Mouse (Mus musculus): ENCODE measurements around the gene Rps9.
"Not testable (repeated sequence)": the region's sequence is repeated elsewhere in the genome, so short reads cannot be mapped to it uniquely, and the experiment has no call there.

The Rps9 gene

GRCm38 (mm10) chr7:3703879-3704441 is at the start of gene Rps9:
Gene Rps9, plus strand, starts transcription at chr7:3703993.
- peak; percentile 97 for DNase-seq

DNA sequence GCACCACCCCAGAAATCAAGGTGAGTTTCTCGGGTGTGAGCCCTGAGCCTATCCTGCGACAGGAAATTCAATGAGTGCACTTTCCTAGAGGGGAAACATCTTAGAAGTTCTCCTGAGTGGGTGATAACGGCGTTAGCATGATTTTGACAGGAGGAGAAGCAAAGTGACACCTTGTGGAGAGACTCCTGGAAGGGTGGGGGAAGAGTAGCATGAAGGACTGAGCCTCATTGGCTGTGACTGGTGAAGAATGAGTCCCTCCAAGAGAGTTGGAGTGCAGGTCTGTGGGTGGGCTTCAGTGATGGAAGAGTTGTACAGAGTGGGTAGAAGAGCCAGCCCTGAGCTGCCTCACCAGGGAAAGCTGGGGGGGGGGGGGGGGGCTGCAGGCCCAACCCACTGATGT is 46.8 kb upstream of the Rps9 start:
- DNase-seq, result no peak

- DNase-seq, result no peak
Measured at GRCm38 (mm10) chr7:3658578-3658977, 45.2 kb upstream of the Rps9 start.

DNA sequence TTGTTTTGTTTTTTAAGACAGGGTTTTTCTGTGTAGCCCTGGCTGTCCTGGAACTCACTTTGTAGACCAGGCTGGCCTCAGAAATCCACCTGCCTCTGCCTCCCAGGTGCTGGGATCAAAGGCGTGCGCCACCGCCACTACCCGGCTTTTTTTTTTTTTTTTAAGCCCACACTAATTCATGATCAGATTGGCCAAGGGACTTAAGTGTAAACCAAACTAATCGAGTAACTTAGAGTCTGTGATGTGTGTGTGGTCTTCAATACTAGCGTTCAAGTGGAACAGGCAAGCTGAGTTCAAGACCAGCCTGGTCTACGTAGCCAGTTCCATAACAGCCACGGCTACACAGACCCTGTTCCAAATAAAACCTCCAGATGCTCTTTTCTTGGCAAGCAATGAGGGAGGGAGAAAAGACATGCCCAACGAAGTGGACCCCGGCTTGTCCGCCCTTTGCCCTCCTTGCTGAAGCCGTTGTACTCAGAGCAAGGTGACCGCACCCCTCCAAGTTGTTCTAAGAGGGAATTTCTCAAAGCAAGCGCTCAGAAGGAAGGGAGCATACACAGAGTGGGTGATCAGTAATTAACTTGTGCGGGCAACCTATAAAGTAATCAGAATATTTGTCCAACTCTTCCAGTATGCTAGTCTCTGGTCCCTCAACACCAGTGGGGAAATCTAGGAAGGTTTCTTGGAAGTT is 39.1 kb upstream of the Rps9 start:
- no peak for DNase-seq

DNA sequence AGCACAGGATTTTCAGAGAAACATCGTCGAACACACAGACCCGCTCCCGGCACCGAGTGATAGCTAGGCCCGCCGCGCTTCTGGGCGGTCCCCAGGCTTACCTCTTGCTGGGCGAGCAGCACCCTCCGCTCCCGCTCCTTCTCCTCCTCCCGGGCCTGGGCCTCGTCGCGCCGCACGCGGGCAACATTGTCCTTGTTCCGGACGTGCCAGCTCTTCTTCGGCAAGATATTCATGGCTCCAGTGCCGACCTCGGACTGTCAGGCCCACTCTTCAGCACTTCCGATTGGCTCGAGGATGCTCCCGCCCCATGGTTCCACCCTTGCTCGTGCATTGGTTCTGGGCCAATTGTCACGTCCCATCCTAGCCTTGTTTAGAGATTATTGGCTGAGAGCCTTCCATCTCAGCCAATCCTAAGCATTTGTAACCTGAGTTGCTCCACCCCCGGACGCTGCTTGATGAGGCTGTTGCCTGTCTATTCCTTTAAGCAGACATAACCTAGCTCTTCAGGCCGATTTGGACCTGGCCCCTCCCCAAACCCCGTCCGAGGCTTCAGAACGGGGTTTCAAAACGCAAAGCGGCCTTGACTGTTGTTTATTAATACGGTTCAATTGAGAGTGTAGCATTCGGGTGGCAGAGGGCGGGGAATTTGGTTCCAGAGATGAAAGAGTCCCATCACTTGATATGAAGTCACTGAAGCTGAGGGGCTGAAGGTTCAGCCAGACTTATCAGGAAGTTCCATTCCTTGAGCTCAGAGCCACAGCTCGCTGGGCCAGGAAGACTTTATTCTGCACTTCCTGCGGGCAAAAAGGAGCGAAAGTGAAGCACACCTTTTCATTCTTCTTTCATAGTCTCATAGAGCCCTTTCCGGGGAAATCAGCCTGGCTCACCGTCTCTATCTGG is 38.3 kb upstream of the Rps9 start, which contains the start of gene Leng1:
Leng1 (minus strand) TSS at position 626 of the 900 bp plus-strand sequence.
- peak; percentile 98 for DNase-seq

DNA sequence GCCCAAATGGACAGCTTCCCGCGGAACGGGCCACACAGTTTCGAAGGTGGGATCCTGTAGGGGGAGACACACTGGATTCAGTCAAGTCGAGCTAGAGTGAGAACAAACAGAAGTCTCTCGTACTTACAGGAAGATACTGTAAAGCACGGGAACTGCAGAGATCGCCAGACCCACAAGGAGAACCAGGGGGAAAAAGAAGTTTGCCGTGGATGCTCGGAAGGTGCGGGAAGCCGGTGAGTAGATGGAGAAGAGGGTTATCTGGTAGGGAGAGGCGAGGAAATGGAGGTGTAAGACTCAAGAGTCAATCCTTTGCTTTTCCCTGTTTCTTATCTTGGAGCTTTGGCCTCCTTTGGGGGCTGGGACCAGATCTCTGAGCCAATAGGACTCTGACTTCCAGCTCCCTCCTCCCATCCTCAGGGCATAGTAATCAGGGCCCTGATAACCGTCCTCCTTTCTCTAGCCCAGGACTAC is 36.8 kb upstream of the Rps9 start:
- no peak for DNase-seq

DNA sequence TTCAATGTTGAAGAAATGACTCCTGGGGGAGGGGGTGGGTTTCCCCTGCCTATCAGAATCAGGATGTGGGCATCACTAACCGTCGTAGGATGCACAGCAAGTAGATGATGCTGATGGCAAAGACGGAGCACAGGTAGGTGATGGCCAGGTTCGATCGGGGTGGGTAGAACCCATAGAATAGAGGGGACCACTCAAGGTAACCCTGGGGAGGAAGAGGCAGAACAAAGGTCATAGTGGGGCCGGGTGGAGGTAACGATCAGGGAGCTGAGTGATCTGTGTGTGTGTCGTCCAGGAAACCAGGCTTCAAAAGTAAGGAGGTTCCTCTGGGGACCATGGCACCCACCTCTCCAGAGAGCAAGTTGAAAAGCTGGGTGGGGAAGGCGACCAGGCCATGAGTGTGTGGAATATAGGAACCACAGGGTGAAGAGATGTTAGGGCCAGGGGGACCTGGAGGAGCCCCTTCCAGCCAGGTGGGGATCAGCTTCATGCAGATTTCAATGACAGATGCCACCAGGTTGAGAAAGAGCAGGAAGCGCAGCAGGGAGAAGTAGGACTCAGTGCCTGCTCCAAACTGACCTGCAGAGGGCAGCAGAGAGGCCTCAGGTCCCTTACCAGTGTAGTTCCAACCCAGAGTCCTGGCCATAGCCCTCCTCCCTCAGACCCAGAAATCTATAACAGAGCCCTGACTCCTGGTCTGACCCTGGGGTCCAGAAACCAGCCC is 29.1 kb upstream of the Rps9 start:
- DNase-seq, result peak; percentile 78

DNA sequence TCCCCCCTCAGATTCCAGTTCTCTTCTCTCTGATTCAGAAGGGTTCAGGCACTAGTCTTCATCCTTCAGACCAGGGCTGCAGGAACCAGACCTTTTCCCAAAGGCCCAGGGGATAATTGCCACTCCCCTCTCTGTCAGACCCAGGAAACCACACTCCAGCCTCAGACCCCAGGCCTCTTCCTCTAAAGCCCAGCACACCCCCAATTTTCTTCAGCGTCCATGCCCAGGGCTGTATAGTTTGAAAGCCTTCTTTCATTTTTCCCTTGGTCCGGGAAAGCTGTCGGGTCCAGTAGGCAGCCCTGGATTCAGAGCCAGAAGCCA is 28.6 kb upstream of the Rps9 start:
- DNase-seq, result no peak

DNA sequence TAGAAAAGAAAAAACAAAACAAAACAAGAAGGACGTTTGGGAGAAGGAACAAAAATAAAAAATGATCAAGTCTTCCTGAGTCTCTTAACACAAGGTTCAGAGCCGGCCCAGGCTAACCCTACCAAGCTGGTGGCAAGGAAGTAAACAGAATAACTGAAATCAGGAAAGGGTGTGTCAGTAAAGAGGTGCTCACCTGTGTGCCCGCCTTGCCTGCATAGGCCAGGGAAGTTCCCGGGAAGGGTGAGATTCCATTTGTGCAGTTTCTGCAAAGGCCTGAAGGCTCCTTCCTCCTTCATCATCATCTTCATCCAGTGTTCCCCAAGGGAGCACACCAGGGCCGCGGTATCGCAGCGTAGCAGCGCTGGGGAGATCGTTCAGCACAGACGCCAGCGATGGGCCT is 27.4 kb upstream of the Rps9 start:
- DNase-seq, result no peak

GRCm38 (mm10) chr7:3677342-3677741 is 26.5 kb upstream of the Rps9 start, which contains the start of gene Tmc4:
Gene Tmc4, minus strand, starts transcription at chr7:3677553.
- DNase-seq, result no peak

DNA sequence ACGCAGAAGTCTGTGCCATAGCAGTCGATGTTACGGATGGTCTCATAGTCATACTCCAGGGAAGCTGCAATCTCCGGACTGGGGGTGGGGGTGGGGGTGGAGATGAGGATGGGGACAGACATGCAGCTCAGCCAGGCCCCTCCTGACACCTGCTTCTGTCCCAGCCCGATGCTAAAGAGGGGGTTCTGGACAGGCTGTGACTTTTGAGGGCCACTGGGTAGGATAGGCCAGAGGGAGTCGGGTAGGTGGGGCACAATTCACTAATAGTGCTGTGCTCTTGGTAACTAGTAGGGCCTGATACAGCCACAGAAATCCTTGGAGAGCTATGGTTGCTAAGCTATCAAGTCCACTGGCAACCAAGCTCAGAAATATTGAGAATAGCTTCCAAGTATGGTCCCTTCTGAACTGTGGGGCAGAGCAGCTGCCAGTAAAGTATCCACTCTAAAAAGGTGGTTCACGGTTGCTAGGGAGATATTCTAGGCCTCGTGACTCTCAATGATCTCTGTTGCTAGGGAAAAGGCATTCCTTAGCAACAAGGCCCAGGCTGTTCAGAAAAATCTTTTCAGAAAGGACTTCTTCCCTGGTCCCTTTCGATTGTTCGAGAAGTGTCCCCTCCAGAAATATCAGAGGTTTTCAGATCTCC is 19.8 kb upstream of the Rps9 start:
- DNase-seq, result peak; percentile 36

DNA sequence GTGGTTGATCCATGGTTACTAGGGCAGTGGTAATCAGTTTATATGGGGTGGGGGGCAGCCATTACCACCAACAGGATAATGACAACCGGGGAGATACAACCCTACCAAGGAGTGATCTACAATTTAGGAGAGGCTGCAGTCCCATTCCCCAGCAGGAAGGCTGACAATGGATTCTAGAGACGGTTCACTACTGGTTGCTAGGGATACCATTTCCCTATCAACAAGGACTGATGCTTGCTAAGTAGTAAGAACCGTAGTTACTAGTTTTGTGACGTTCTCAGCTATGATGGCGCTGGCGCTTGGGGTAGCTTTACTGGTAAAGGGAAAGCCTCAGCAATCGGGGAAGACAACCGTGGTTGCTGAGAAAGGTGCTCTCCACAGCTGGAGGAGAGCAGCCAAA is 19.1 kb upstream of the Rps9 start:
- no peak for DNase-seq

DNA sequence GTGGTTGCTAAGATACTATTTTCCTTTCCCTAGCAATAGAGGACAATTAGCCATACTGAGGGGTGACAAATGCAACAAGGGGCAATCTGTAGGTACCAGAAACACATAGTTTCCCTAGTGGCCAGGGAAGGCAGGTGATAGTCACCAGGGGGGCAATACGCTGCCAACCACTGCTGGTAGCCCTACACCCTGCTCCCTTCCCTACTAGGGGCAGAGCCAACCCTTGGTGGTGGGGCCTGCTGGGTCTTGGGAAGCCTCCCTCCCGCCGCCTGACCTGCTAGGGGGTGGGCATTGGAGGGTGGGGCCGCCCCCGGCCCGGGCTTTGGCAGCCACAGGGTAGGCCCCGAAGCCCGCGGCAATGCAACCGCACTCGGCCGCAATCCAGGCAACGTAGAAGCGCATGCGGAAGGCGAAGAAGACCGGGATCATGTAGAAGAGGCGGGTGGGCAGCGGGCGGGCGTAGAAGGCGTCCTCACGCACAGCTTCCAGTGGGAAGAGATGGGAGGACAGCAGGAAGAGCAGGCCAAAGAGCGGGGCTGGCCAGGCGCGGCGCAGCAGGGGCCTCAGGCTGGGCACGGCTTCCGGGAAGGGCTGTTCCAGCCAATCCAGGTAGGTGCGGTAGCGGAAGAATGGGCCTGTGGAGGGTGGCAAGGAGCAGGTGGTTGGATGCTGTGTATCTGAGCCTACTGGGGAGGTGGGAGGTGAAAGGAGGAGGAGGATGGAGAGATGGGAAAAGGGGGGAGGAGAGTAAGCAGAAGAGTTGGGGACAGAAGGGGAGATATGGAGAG is 18.2 kb upstream of the Rps9 start:
- no peak for DNase-seq

GRCm38 (mm10) chr7:3691919-3692318 is 11.9 kb upstream of the Rps9 start:
- no peak for DNase-seq

GRCm38 (mm10) chr7:3692382-3692986 is 11.3 kb upstream of the Rps9 start, which contains the start of gene Tsen34:
Gene Tsen34, plus strand, starts transcription at chr7:3692863.
- no peak for DNase-seq

DNA sequence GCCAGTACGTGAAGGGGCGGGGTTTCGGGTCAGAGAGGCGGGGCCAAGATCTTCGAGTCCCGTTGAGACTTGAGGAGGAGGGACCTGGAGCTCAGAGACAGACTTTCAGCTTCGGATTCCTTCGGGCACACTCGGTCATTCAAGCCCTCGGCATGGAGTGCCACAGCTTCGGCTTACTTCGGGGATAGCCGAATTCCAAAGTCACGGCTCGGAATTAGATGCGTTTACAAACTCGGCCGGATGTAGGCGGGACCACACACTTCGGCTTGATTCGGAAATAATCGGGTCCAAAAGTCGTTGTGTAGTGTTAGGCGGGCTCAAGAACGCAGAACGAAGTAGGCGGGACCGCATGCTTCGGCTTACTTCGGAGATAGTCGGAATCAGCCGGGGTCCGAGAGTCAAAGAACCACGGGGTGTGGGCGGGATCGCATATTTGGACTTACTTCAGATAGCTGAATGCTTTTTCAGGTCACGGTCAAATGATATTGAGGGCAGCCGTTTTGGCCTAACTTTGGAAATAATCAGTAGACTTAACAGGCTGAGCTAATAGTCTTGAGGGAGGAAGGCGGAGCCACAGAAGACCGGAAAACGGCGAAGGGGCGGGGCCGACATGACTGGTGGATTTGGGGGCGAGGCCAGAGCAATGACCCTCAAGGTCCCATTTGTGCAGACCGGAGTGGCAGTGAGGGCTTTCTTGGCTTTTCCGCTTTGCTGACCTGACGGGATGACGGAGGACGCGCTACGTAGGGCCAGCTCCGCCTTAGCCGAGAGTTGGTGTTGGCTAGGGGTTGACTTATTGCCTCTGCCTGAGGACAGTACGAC is 10.6 kb upstream of the Rps9 start, which contains the start of gene Mboat7:
Mboat7 (minus strand) TSS at position 537 of the 822 bp plus-strand sequence.
- peak; percentile 98 for DNase-seq

- no peak for DNase-seq
Measured at GRCm38 (mm10) chr7:3693809-3694075, 10.1 kb upstream of the Rps9 start.

DNA sequence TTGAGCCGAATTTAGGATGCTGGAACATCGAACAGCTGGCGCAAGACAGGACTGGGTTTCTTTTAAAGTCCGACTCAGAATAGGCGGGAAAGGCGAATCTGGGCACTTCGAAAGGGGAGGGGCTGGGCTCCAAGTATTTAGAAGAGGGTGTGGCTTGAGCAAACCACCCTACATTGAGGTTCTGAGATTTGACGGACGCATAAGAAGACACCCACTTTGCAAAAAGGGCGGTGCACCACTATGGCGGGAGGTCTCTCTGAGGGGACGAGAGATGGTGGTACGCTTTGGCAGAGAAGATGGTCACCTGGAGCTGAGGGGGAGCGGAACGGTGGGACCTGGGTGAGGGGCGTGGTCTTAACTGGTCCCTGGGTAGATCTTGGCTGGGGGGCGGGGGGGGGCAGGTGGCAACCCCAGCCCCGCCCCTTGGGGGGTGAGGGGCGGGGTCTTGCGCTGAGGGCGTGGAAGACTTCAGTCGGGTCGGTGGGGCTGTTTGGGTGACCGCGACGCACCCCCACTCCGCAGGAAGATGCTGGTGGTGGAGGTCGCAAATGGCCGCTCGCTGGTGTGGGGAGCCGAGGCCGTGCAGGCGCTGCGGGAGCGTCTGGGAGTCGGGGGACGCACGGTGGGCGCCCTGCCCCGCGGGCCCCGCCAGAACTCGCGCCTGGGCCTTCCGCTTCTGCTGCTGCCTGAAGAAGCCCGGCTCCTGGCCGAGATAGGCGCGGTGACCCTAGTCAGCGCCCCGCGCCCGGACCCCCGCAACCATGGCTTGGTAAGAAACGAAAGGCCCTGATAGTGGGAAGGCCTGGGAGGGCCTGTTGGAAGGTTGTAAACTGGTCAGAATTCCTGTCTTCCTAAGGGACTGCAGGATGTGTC is 9.5 kb upstream of the Rps9 start:
- peak; percentile 68 for DNase-seq

- not testable (repeated sequence) for DNase-seq
Measured at GRCm38 (mm10) chr7:3694949-3695305, 8.9 kb upstream of the Rps9 start.

Measured in layer of hippocampus, adult 9-11 months (tissue).